ENCODE assay signal across 16 mouse cellular contexts in the genomic region with DNA sequence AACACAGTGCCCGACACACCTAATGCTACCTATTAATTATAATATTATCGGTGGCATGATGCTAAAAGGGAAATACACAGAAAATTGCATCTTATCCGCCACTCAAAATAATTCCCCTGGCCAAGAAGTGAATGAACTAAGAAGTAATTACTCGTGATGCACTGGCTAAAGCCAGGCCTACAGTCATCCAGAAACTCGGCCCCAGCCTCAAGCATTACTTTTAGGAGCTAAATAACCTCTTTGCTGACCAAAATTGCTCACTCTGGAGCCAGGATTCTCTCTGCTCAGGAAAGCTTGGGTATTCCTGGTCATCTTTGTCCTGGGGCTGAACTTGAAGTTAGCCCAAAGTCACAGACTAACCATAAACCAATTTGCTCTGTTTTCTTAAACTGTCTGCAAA. TPM values are rescaled to one million over a fixed set of nuclear protein-coding genes. Genes with fewer than 3 reads are reported as not detected.
DNase-seq lines count a peak whose midpoint lies in the region; ATAC-seq and TF ChIP-seq lines count a peak whose summit lies in the region.
"Had no signal": no experiment of that assay in that cellular context is flagged by ENCODE, and none has a peak within 500 bp of the region (broad histone marks: within the 10 kb centered on the region; RNA-seq: fewer than 3 reads in every experiment).

No protein-coding gene starts in this region.

- no peak for TF ChIP-seq POLR2A in bone marrow macrophage, adult 2 months (IDR thresholded peaks at IDR 0.05; ENCODE audit: borderline replicate concordance, low read depth, low read length)

- H3K27ac ChIP-seq in bone marrow macrophage, adult 2 months (ENCODE audit: insufficient read depth, low read depth, low read length) = peak overlapping the region; percentile 98
- H3K27ac ChIP-seq in liver, postnatal 0 days (ENCODE audit: low read depth) = peak overlapping the region; percentile 57; the same call in 1 of the 2 replicates
- H3K27ac ChIP-seq in heart, embryonic 12.5 days (ENCODE audit: poor library complexity, severe bottlenecking) = no peak overlapping the region
- H3K27ac ChIP-seq: embryonic facial prominence, embryonic 13.5 days; hindbrain, embryonic 15.5 days; limb, embryonic 12.5 days; neural tube, embryonic 12.5 days had no signal

- ATAC-seq in liver, postnatal 0 days = no peak
- no peak for ATAC-seq in heart, embryonic 12.5 days (ENCODE audit: insufficient number of reproducible peaks, low FRiP score)
- ATAC-seq: lung, postnatal 0 days had no signal

- no peak for TF ChIP-seq EP300 in liver, postnatal 0 days (IDR thresholded peaks at IDR 0.05; ENCODE audit: low read depth)

- H3K36me3 ChIP-seq in liver, postnatal 0 days (replicated peaks; ENCODE audit: insufficient read depth, low read length) = no peaks in the 10 kb centered on the region
- no peaks in the 10 kb centered on the region for H3K36me3 ChIP-seq in heart, embryonic 12.5 days
- H3K36me3 ChIP-seq: embryonic facial prominence, embryonic 13.5 days; hindbrain, embryonic 15.5 days; limb, embryonic 12.5 days; neural tube, embryonic 12.5 days had no signal

- H3K9me3 ChIP-seq in liver, postnatal 0 days (ENCODE audit: low read length) = no peaks in the 10 kb centered on the region
- no peaks in the 10 kb centered on the region for H3K9me3 ChIP-seq in heart, embryonic 12.5 days (replicated peaks)
- H3K9me3 ChIP-seq: embryonic facial prominence, embryonic 13.5 days; hindbrain, embryonic 15.5 days; limb, embryonic 12.5 days; neural tube, embryonic 12.5 days had no signal

- DNase-seq in cerebellum, adult 9-10 months = peak; percentile 25
- no peak for DNase-seq in cerebellum, postnatal 4 days (ENCODE audit: low spot score in 2 of 2)
- DNase-seq in kidney, postnatal 14 days = peak; percentile 0
- DNase-seq in kidney, adult 11 months = no peak
- DNase-seq in liver, postnatal 0 days = peak; percentile 6
- no peak for DNase-seq in left cerebral cortex, adult 8-10 months (ENCODE audit: low spot score in 2 of 2)
- DNase-seq: adrenal gland, postnatal 10 days; gastrocnemius, postnatal 14 days; thymus, postnatal 36 days had no signal

- H3K27me3 ChIP-seq in liver, postnatal 0 days (ENCODE audit: insufficient read depth, low read length) = no peaks in the 10 kb centered on the region
- no peaks in the 10 kb centered on the region; the same call in 1 of the 2 replicates for H3K27me3 ChIP-seq in heart, embryonic 12.5 days (replicated peaks)
- H3K27me3 ChIP-seq: embryonic facial prominence, embryonic 13.5 days; hindbrain, embryonic 15.5 days; neural tube, embryonic 12.5 days had no signal

- peaks cover 35% of the 10 kb centered on the region for H3K4me1 ChIP-seq in bone marrow macrophage, adult 2 months (ENCODE audit: control insufficient read depth, insufficient read depth, low read length)
- H3K4me1 ChIP-seq in liver, postnatal 0 days (ENCODE audit: insufficient read depth) = peaks cover 36% of the 10 kb centered on the region
- peaks cover 20% of the 10 kb centered on the region for H3K4me1 ChIP-seq in heart, embryonic 12.5 days (replicated peaks)

- 0 out of 2 replicates have a peak overlapping the region, but pooled peaks have one; percentile 7 for H3K4me3 ChIP-seq in bone marrow macrophage, adult 2 months (ENCODE audit: insufficient read depth, low read length)
- H3K4me3 ChIP-seq in liver, postnatal 0 days (ENCODE audit: low read depth, low read length) = no peak overlapping the region
- H3K4me3 ChIP-seq in heart, embryonic 12.5 days = no peak overlapping the region
- H3K4me3 ChIP-seq: embryonic facial prominence, embryonic 13.5 days; hindbrain, embryonic 15.5 days; limb, embryonic 12.5 days; neural tube, embryonic 12.5 days had no signal

- no peak overlapping the region for H3K9ac ChIP-seq in liver, postnatal 0 days (replicated peaks)
- no peak overlapping the region for H3K9ac ChIP-seq in heart, embryonic 12.5 days
- H3K9ac ChIP-seq: embryonic facial prominence, embryonic 13.5 days; hindbrain, embryonic 15.5 days; limb, embryonic 12.5 days; neural tube, embryonic 12.5 days had no signal

- 74% methylated on average over 5 of the region's 5 CpGs for WGBS in liver, postnatal 0 days (ENCODE audit: insufficient replicate concordance)
- 79% methylated on average over 5 of the region's 5 CpGs for WGBS in heart, embryonic 12.5 days

- TF ChIP-seq CTCF in bone marrow macrophage, adult 2 months (IDR thresholded peaks at IDR 0.05; ENCODE audit: low read depth, low read length) = no peak
- no peak for TF ChIP-seq CTCF in liver, postnatal 0 days (IDR thresholded peaks at IDR 0.05; ENCODE audit: low read depth)

- H3K4me2 ChIP-seq in liver, postnatal 0 days (ENCODE audit: low read depth, low read length) = 0 out of 2 replicates have a peak overlapping the region, but pooled peaks have one; percentile 70
- no peak overlapping the region for H3K4me2 ChIP-seq in heart, embryonic 12.5 days
- H3K4me2 ChIP-seq: embryonic facial prominence, embryonic 13.5 days; hindbrain, embryonic 15.5 days; limb, embryonic 12.5 days; neural tube, embryonic 12.5 days had no signal

RNA-seq across cellular contexts. Expression of a gene that starts 4.7 kb away (rescaled TPM):
- polyA plus RNA-seq in bone marrow macrophage, adult 2 months (2012; ENCODE audit: insufficient read depth, insufficient read length, missing spikeins) = 204 and 241 TPM in 2 replicates
- 2.7 and 2.8 TPM in 2 replicates for polyA plus RNA-seq in liver, postnatal 0 days (2015; fragmentation: Nextera tagmentation; extraction: Ambion mirVana)
- polyA plus RNA-seq in heart, embryonic 12.5 days (2016; fragmentation: Nextera tagmentation; extraction: Ambion mirVana) = 1.6 and 2.0 TPM in 2 replicates
- total RNA-seq in left cerebral cortex, adult 8-10 months (2022) = 100 to 1,000 TPM in 1 of 4 experiments, 10 to 100 TPM in 3; 90.8 to 104 (median 95.0) TPM

Comparison
In these comparisons a context has a peak if more than half of its experiments do, and no peak if none do; other contexts are left out.
1. DNase-seq: peak in cerebellum, adult 9-10 months (single experiment), kidney, postnatal 14 days (single experiment) and liver, postnatal 0 days (single experiment); none in cerebellum, postnatal 4 days (0 of 2), kidney, adult 11 months (single experiment) and left cerebral cortex, adult 8-10 months (0 of 2).
2. RNA of a gene that starts 4.7 kb away (polyA plus RNA-seq): 204 to 241 TPM in bone marrow macrophage, adult 2 months; 2.7 to 2.8 TPM in liver, postnatal 0 days and 1.6 to 2.0 TPM in heart, embryonic 12.5 days; every median in the first group is over 10 times any median in the second.